In genomic region chr16:37338177-37338576, GRCm38 (mm10) we compare ENCODE assay signal across 21 mouse cellular contexts. TPM values are rescaled to one million over a fixed set of nuclear protein-coding genes. Genes with fewer than 3 reads are reported as not detected.
"Had no signal": no experiment of that assay in that cellular context is flagged by ENCODE, and none has a peak within 500 bp of the region (broad histone marks: within the 10 kb centered on the region; RNA-seq: fewer than 3 reads in every experiment).

No protein-coding gene starts in this region.

- H3K4me1 ChIP-seq: kidney, embryonic 15.5 days; limb, embryonic 12.5 days; limb, embryonic 15.5 days; midbrain, embryonic 12.5 days; midbrain, embryonic 15.5 days; neural tube, embryonic 12.5 days; neural tube, embryonic 15.5 days; stomach, embryonic 15.5 days had no signal

- DNase-seq: kidney, postnatal 10 days; kidney, postnatal 36 days; layer of hippocampus, postnatal 36 days; left cerebral cortex, postnatal 4 days; liver, postnatal 0 days; right cerebral cortex, adult 18-20 months; right cerebral cortex, postnatal 25 days; spleen, adult 18-20 months; thymus, adult 18-20 months; thymus, postnatal 4 days had no signal

- H3K4me3 ChIP-seq: kidney, embryonic 15.5 days; limb, embryonic 12.5 days; limb, embryonic 15.5 days; midbrain, embryonic 12.5 days; midbrain, embryonic 15.5 days; neural tube, embryonic 12.5 days; neural tube, embryonic 15.5 days; stomach, embryonic 15.5 days had no signal

- H3K27me3 ChIP-seq: kidney, embryonic 15.5 days; limb, embryonic 12.5 days; limb, embryonic 15.5 days; midbrain, embryonic 12.5 days; midbrain, embryonic 15.5 days; neural tube, embryonic 12.5 days; neural tube, embryonic 15.5 days; stomach, embryonic 15.5 days had no signal

- H3K27ac ChIP-seq: kidney, embryonic 15.5 days; limb, embryonic 12.5 days; limb, embryonic 15.5 days; liver, embryonic 14.5 days; macrophage; midbrain, embryonic 12.5 days; midbrain, embryonic 15.5 days; neural tube, embryonic 12.5 days; neural tube, embryonic 15.5 days had no signal

RNA-seq across cellular contexts. Expression of gene Stxbp5l, which starts 46.6 kb away (rescaled TPM):
- total RNA-seq: megakaryocyte, adult 5-6 weeks had no signal
- polyA plus RNA-seq: liver, embryonic 14.5 days; liver, postnatal 0 days; macrophage had no signal
